Mouse (Mus musculus) forebrain, embryonic 11.5 days (tissue): ENCODE data around the gene Sptbn4. TPM values are rescaled to one million over a fixed set of nuclear protein-coding genes. Genes with fewer than 3 reads are reported as not detected.

ENCODE experiments used
- ATAC-seq: fragments of 200-750 bp; cut with Nextera tagmentation; replicated peaks from 2 replicates; pipeline ENCODE4 v1.8.0; 2017; ENCODE audit warnings: moderate TSS enrichment; ENCODE audit not compliant: low FRiP score
- DNase-seq: peaks from one replicate; pipeline ENCODE4 v3.0.0-alpha.2; 2017; ENCODE audit warnings: low spot score
- H3K27ac ChIP-seq: fragments of 300-500 bp; sonication (generic); 2 replicates; pipeline ENCODE4 v1.5.1; 2014; ENCODE audit warnings: low read depth, low read length
- H3K27me3 ChIP-seq: fragments of 300-500 bp; sonication (generic); 2 replicates; pipeline ENCODE4 v1.6.1; 2014; ENCODE audit warnings: mild to moderate bottlenecking, low read length, mixed read lengths; ENCODE audit not compliant: control insufficient read depth, insufficient read depth
- H3K36me3 ChIP-seq: fragments of 300-500 bp; sonication (generic); 2 replicates; pipeline ENCODE4 v1.6.1; 2014; ENCODE audit warnings: mild to moderate bottlenecking, low read length, moderate library complexity, mixed read lengths; ENCODE audit not compliant: control insufficient read depth, insufficient read depth
- H3K4me1 ChIP-seq: fragments of 300-500 bp; sonication (generic); replicated peaks from 2 replicates; pipeline ENCODE4 v1.6.1; 2014; ENCODE audit warnings: low read length, mixed read lengths; ENCODE audit not compliant: control insufficient read depth, insufficient read depth
- H3K4me2 ChIP-seq: fragments of 300-500 bp; sonication (generic); 2 replicates; pipeline ENCODE4 v1.6.1; 2014; ENCODE audit warnings: low read depth, mild to moderate bottlenecking, low read length, moderate library complexity, mixed read lengths; ENCODE audit not compliant: severe bottlenecking
- H3K4me3 ChIP-seq: fragments of 300-500 bp; sonication (generic); 2 replicates; pipeline ENCODE4 v1.5.1; 2014; ENCODE audit warnings: low read depth, low read length
- H3K9ac ChIP-seq: fragments of 300-500 bp; sonication (generic); 2 replicates; pipeline ENCODE4 v1.6.1; 2014; ENCODE audit warnings: low read length
- H3K9me3 ChIP-seq: fragments of 300-500 bp; sonication (generic); 2 replicates; pipeline ENCODE4 v1.6.1; 2016; ENCODE audit warnings: low read length, mixed read lengths; ENCODE audit not compliant: control insufficient read depth
- WGBS: fragments of 180-500 bp; shearing (Covaris S2); extraction: QIAGEN DNeasy Blood & Tissue Kit; methylation state at CpG from one replicate; pipeline ENCODE4 v1.1.7; 2014; 5-methylcytosine and 5-hydroxymethylcytosine counted together
- polyA plus RNA-seq: library from polyadenylated mRNA; unstranded; fragments of >200 nt; fragmentation: Nextera tagmentation; extraction: Ambion mirVana; gene quantifications from 2 replicates; pipeline ENCODE4 v1.2.1, GENCODE M21; 2014

The Sptbn4 gene
- polyA plus RNA-seq, 1 experiment from 2014 or later: 0.19 TPM

- H3K4me2 ChIP-seq: no peak overlapping the region
- H3K9me3 ChIP-seq: no peaks in the 10 kb centered on the region
- H3K4me1 ChIP-seq: peaks cover 5% of the 10 kb centered on the region; the same call in 1 of the 2 replicates
- H3K36me3 ChIP-seq: peaks cover 9% of the 10 kb centered on the region; the same call in 1 of the 2 replicates
- H3K4me3 ChIP-seq: no peak overlapping the region
- DNase-seq (peak; percentile 31), ATAC-seq (no peak)
- H3K9ac ChIP-seq: no peak overlapping the region
- 84% methylated on average over 7 of the region's 7 CpGs for WGBS
- H3K27me3 ChIP-seq: no peaks in the 10 kb centered on the region
- no peak overlapping the region for H3K27ac ChIP-seq
These were observed 31.1 kb upstream of the Sptbn4 start for GRCm38 (mm10) chr7:27478561-27478960.

GRCm38 (mm10) chr7:27476098-27476635, 28.7 kb upstream of the Sptbn4 start:
- Histone ChIP-seq H3K9me3 (no peaks in the 10 kb centered on the region), H3K4me3 (no peak overlapping the region), H3K27ac (no peak overlapping the region), H3K36me3 (peaks cover 9% of the 10 kb centered on the region; the same call in 1 of the 2 replicates), H3K4me2 (no peak overlapping the region), H3K4me1 (no peaks in the 10 kb centered on the region), H3K9ac (no peak overlapping the region), H3K27me3 (no peaks in the 10 kb centered on the region)
- ATAC-seq: no peak
- DNase-seq: no peak
- WGBS: 94% methylated on average over 14 of the region's 14 CpGs

GRCm38 (mm10) chr7:27475596-27475995, 28.1 kb upstream of the Sptbn4 start:
- H3K27ac ChIP-seq: no peak overlapping the region
- ATAC-seq (no peak), DNase-seq (no peak)
- WGBS: 95% methylated on average over 2 of the region's 2 CpGs
- no peaks in the 10 kb centered on the region for H3K4me1 ChIP-seq
- H3K36me3 ChIP-seq: peaks cover 9% of the 10 kb centered on the region; the same call in 1 of the 2 replicates
- no peaks in the 10 kb centered on the region for H3K9me3 ChIP-seq
- no peak overlapping the region for H3K9ac ChIP-seq
- H3K27me3 ChIP-seq: no peaks in the 10 kb centered on the region
- no peak overlapping the region for H3K4me2 ChIP-seq
- no peak overlapping the region for H3K4me3 ChIP-seq

DNA sequence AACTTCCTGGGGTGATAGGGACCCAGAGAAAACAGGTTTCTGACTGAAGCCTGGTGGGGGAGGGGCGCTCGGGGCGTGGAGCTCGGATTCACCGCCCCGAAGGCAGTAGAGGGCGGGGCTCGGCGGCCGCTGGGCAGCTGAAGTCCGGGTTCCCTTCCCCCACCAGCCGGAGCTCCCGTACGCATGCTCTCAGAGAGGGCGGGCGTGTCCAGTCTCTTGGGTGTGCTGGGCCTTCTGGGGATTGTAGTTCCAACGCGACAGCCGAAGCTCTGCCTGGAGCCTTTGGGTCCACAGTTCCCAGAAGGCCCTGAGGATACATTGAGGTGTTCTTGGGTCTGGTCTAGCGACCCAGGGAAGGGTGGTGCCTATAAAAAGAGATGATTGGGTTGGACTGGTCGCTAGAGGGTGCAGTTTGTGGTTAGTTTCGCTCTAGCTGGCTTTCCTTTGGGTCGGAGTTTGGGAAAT, 27.0 kb upstream of the Sptbn4 start:
- Histone ChIP-seq H3K4me2 (peak overlapping the region; percentile 70), H3K4me1 (no peaks in the 10 kb centered on the region), H3K36me3 (peaks cover 9% of the 10 kb centered on the region; the same call in 1 of the 2 replicates), H3K9me3 (no peaks in the 10 kb centered on the region), H3K4me3 (peak overlapping the region; percentile 76), H3K9ac (peak overlapping the region; percentile 69), H3K27me3 (no peaks in the 10 kb centered on the region), H3K27ac (peak overlapping the region; percentile 84; the same call in 1 of the 2 replicates)
- ATAC-seq (peak; percentile 93), DNase-seq (peak; percentile 98)
- WGBS: under 1% methylated on average over 18 of the region's 23 CpGs

- H3K4me3 ChIP-seq: peak overlapping the region; percentile 76
- no peak for ATAC-seq
- peaks cover 9% of the 10 kb centered on the region; the same call in 1 of the 2 replicates for H3K36me3 ChIP-seq
- WGBS: under 1% methylated on average over 34 of the region's 34 CpGs
- no peaks in the 10 kb centered on the region for H3K4me1 ChIP-seq
- H3K27ac ChIP-seq: peak overlapping the region; percentile 84
- no peak for DNase-seq
- H3K9me3 ChIP-seq: no peaks in the 10 kb centered on the region
- peak overlapping the region; percentile 69 for H3K9ac ChIP-seq
- H3K4me2 ChIP-seq: peak overlapping the region; percentile 70
- no peaks in the 10 kb centered on the region for H3K27me3 ChIP-seq
These were observed 26.5 kb upstream of the Sptbn4 start for GRCm38 (mm10) chr7:27473835-27474489.

DNA sequence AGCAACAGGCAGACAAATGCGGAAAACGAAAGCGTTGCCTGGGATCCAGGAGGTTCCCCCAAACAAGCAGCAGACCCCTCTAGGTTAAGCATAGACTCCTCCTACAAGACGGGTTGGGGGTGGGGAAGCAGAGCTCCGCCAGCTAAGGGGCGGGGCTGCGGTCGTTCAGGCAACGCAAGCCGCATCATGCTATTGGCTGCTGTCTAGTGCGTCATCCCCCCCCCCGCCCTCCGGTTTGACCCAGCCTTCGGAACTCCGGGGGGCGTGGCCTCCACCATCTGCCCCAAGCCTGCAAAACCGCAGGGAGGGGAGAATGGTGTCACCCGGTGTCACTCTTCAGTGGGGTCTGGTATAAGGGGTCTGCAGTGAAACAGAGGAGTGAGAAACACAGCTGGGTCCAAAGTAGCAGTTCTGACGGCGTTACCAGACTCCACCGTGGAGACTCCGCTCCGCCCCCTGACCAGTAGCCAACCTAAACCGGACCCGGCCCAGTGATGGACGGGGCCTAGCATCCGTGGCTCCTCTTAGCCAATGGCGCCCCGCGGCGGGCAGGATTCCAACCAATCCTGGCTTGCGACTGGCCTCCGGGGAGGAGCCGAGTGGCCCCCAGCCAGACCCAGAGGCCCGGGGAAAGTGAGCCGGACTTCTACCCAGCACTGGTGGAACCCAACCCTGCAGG, 25.8 kb upstream of the Sptbn4 start, which contains the start of gene Sertad3:
Gene Sertad3, plus strand, starts transcription at position 613 of the 679 bp plus-strand sequence.
- ATAC-seq (peak; percentile 94), DNase-seq (peak; percentile 99)
- Histone ChIP-seq H3K4me2 (peak within 1 kb of the TSS; percentile 70), H3K9me3 (no peaks in the 10 kb centered on the region), H3K27ac (peak within 1 kb of the TSS; percentile 84), H3K9ac (peak within 1 kb of the TSS; percentile 69), H3K27me3 (no peaks in the 10 kb centered on the region), H3K4me3 (peak within 1 kb of the TSS; percentile 76), H3K36me3 (peaks cover 9% of the 10 kb centered on the region; the same call in 1 of the 2 replicates), H3K4me1 (no peaks in the 10 kb centered on the region)
- under 1% methylated on average over 36 of the region's 36 CpGs for WGBS

- ATAC-seq (no peak), DNase-seq (no peak)
- WGBS: 44% methylated on average over 7 of the region's 7 CpGs
- Histone ChIP-seq H3K9me3 (no peaks in the 10 kb centered on the region), H3K4me3 (peak overlapping the region; percentile 76; the same call in 1 of the 2 replicates), H3K27ac (no peak overlapping the region), H3K4me1 (no peaks in the 10 kb centered on the region), H3K9ac (0 out of 2 replicates have a peak overlapping the region, but pooled peaks have one; percentile 1), H3K27me3 (no peaks in the 10 kb centered on the region), H3K4me2 (peak overlapping the region; percentile 35; the same call in 1 of the 2 replicates), H3K36me3 (peaks cover 9% of the 10 kb centered on the region; the same call in 1 of the 2 replicates)
These were observed 25.1 kb upstream of the Sptbn4 start for GRCm38 (mm10) chr7:27472596-27472995.

DNA sequence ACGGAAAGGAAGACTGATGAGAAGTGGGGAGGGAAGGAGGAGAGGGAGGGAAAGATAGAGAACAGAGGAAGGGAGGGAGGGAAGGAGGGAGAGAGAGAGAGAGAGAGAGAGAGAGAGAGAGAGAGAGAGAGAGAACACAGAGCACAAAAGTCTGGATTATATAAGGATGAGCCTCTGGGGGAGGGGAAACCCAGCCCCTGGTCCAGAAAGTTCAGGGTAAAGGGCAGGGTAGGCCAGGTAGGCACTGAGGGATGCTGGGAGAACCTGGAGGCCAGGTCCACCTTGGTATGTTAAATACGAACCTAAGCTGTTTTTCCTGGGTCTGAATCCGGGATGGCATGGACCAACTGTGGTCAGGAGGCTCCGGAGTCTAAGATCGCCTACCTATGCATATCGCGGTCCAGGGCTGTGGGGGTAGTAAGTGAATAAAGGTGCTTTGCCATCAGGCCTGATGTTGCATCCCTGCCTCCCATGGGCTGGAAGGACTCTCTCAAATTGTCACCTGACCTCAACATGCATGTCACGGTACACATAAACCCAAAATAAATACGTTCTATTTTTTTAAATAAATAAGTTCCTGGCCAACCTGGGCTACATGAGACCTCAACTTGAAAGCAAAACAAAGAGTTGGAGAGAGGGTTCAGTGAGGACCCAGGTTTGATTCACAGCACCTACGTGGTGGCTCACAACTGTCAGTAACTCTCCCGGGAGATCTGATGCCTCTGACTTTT, 24.1 kb upstream of the Sptbn4 start:
- no peak overlapping the region for H3K4me2 ChIP-seq
- H3K9me3 ChIP-seq: no peaks in the 10 kb centered on the region
- no peak overlapping the region for H3K4me3 ChIP-seq
- H3K36me3 ChIP-seq: peaks cover 4% of the 10 kb centered on the region; the same call in 1 of the 2 replicates
- no peak overlapping the region for H3K27ac ChIP-seq
- no peaks in the 10 kb centered on the region for H3K4me1 ChIP-seq
- no peaks in the 10 kb centered on the region for H3K27me3 ChIP-seq
- 93% methylated on average over 11 of the region's 11 CpGs for WGBS
- no peak overlapping the region for H3K9ac ChIP-seq
- DNase-seq (no peak), ATAC-seq (no peak)
